Mouse (Mus musculus): ENCODE results near the gene Pabpc4.
"Not testable (repeated sequence)": the region's sequence is repeated elsewhere in the genome, so short reads cannot be mapped to it uniquely, and the experiment has no call there.

Gene Pabpc4

DNA sequence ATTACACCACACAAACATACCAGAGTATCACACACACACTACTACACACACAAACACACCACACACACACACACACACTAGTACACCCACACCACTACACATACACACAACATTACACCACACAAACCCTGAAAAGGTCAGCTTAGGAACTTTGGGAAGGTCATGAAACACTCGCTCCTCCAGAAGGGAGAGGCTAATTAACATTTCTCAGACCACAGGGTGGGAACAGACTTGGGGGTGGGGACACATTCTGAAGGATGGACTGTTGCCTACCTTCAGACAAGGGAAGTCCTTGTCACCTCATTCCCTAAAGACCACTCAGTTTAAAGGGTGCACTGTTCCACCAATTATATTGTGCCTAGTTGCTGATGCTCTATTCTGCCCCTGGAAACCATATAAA is 69.8 kb downstream of the Pabpc4 start:
- in situ Hi-C loops (cut with MboI; ENCODE audit: unreplicated experiment in 2 of 2), result not testable (repeated sequence)

DNA sequence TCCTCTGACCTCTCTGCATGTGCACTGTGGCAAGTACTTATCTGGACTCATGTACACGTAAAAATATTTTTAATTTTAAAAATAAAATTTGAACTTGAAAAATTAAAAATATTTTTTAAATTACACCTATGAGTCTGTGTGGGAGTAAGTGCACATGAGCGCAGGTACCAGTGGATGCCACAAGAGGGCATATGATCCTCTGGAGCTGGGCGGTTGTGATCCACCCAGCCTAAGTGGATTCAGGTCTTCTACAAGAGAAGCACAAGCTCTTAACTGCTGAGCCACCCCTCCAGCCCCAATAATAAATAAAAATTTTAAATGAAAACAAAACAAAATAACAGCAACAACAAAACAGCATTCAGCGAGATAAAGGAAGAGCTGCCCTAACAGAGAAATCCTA is 71.0 kb downstream of the Pabpc4 start:
- in situ Hi-C loops (cut with MboI; ENCODE audit: unreplicated experiment in 2 of 2), result no loop called here

DNA sequence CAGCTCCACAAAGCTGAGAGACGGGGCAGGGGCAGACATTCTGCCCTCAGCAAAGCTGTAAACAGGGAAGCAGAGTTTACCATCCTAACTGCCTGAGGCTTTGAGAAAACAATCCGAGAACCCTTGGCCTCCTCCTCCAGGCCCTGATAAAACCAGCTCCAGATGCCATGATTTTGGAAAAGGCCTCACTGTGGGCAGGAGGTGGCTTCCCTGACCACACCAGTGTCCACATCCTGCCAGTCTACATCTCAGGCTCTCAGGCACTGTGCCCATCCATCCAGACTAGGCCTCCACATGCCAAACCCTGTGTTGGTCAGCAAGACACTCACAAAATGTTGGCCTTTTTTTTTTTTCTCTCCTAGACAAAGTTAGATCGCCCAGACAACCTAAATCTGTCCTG is 72.0 kb downstream of the Pabpc4 start:
- in situ Hi-C loops (cut with MboI; ENCODE audit: unreplicated experiment in 2 of 2), result no loop called here

DNA sequence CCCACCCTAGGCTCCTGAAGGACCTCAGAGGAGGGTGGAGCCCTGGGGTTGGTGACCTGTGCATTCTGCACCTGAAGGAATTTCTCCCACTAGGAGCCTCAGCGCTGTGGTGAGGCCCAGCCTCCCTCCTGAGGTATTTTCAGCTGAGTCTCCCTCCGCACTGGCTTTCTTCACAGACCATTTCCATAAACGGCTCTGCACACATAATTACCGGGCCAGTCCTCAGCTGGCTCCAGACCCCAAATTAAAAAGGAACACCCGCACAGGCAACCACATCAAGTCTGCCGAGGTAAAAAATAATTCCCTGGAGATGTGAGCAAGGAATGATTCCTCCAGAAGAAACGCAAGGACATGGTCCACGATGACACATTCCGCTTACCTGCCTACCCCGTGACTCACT is 73.1 kb downstream of the Pabpc4 start:
- in situ Hi-C loops (cut with MboI; ENCODE audit: unreplicated experiment in 2 of 2), result not testable (repeated sequence)

DNA sequence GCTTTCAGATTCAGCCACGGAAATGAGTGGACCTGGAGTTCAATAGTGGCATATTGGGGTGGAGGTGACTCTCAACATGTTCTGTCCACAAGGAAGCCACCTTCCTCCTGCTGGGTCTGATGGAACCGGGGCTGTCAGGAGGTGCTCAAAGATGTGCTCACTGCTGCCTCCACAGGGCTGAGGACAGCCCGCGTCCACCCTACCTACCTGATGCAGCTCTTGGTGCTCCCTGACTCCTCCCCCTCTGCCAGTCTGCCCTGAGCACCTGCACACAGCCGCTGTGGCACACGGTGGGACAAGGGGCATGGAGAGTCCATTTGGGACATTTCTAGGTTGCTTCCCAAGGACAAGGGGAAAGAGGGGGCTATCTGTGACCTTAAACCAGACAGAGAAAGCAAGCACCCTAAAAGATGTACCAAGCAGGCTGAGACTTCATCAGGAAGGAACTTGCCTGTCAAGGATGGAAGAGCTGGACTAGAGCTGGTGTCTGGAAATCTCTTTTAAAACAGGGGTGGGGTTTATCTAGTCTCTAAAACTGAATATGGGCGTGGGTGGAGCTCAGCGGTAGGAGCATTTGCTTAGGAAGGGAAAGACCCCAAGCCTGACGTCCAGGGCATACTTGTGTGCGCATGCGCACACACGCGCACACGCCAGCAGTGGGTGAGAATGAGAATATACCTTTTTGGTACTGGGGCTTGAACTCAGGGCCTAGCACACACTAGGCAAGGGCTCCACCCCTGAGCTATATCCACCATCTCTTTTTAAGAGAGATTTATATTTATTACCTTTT is 73.8 kb downstream of the Pabpc4 start:
- in situ Hi-C loops (cut with MboI; ENCODE audit: unreplicated experiment in 2 of 2), result no loop called here

DNA sequence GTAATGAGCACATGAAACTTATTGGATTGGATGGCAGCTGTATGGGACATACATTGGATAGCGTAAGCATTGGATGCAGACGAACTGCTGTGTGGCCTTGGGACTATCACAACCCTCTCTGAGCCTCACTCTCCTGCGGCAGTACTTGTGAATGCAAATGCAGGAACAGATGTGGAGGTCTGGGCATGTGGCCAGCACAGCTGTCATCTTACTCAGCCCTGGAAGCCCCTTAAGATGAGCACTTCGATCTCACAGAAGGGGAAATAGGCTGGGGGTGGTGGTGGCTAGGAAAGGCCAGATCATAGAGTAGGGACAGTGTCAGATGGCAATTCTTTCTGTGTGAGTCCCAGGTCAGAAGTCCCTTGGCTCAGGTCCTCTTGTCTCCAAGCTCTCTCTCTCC is 75.5 kb downstream of the Pabpc4 start:
- in situ Hi-C loops (cut with MboI; ENCODE audit: unreplicated experiment in 2 of 2), result no loop called here

DNA sequence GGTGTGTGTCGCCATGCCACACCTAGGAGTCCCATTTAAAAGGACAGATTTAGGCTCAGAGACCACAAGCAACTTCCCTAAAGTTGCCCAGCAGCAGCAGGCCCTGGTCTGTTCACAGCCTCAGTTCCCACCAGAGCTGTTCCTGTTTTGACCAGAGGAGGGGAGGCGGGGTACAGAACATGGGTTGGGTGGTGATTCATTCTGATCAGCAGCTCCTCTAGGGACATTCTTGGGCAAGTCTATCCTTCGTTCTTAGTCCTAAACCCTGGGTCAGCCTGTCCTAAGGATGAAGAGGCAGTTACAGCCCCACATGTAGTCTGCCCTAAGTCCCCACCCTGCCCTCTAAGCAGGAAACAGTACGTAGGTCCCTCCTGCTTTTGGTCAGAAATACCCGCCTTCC is 78.1 kb downstream of the Pabpc4 start:
- in situ Hi-C loops (cut with MboI; ENCODE audit: unreplicated experiment in 2 of 2), result no loop called here

DNA sequence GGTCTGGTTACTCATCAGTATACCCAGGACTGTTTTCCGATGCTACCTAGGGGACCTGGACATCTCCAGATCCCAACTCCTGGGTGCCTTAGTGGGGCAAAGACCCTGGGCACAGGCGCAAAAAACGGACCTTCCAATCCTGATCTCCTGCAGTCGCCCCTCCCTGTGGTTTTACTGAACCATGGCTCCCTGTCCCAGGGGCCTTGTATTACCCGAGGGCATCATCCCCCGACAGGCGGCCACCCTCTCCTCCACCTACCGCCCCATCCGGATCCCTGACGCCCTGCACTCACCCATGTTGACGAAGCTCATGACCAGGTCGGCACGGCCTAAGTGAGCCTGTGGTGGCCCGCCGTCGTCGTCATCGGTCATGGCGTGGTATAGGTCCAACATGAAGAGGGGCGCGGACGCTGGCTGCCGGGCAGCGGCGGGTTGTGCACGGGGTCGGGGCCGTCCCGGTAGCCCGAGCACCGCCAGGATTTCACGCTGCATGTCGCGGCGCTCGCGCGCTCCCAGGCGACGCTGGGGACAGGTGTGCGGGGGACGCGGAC is 80.0 kb downstream of the Pabpc4 start:
- in situ Hi-C loops (cut with MboI; ENCODE audit: unreplicated experiment in 2 of 2), result no loop called here

DNA sequence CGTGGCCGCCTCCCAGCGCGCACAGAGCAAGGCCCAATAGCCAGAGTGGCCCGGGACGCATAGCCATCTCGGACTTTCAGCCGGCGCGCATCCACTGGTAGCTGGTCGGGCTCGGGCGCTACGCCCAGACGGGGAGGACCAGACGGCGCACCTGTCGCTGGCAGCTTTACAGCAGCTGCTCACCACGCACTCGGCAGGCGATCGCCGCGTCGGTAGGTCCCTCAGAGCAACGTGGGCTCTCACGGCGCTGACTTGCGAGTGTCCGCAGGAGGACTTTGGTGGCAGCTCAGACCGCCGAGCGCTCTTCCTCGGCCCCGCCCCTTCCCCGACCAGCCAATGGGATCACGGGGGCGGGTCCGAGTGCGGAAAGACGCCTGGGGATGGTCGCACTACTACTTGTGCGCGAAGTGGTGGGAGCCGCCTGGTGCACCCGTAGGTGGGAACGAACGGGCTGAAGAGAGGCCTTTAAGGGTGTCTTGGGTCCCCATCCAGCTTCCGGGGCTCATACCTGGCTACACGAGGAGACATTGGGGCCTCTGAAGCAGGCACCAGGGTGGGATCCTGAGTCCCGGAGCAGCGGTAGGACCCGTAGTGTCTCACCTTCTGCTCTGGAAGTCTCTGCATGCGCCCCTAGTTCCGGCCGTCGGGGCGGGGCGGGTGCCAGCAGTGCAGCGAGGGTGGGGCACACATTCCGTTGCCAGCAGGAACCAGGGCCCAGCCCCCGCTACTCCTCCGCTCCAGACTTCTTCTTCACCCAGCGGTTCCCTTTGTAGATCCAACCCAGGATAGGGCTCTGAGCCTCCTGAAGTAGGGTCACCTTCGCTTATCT is 80.7 kb downstream of the Pabpc4 start, which contains the start of gene Bmp8a:
Bmp8a (minus strand) TSS at position 611 of the 829 bp plus-strand sequence.
- in situ Hi-C loops (cut with MboI; ENCODE audit: unreplicated experiment in 2 of 2), result no loop called here

DNA sequence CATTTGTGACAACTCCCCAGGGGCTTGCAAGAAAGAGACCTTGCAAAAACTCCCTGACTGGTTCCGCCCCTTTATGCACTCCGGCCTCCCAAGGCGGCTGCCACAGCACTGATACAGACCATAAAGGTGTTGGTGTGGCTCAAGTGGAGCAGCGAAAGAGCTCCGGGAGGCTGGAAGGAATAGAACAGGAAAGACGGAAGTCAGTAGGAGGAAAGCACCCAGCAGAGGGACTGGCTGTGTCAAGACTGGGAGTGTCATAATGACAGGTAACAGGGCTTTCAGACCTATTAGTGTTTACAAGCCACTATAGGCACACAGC is 81.3 kb downstream of the Pabpc4 start:
- in situ Hi-C loops (cut with MboI; ENCODE audit: unreplicated experiment in 2 of 2), result no loop called here

All from v-Abl transformed pro-B cells (cell line).